Mouse (Mus musculus): ENCODE measurements around the gene Ralgapa2.

Ralgapa2 gene

DNA sequence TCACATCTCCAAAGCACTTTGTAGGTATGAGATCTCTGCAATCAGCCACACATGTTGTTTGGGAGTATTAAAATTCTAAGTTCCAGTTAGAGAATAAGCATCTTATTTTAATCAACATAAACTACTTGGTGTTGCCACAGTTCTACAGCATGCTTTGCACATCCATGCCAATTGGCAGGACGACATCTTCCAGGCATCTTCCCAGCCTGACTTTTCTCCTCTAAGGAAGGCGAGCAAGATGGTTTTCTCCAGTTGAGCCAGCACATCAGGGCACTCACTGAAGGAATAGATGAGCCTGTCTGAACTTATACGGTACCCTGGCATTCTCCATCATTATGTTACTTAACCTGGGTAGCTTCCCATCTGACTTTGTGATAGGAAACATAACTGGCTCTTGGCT lies 83.4 kb downstream of the Ralgapa2 start:
- DNase-seq (ENCODE audit: low spot score in 2 of 2) = no peak

GRCm38 (mm10) chr2:146427380-146427779 lies 84.8 kb downstream of the Ralgapa2 start:
- no peak for DNase-seq (ENCODE audit: low spot score in 2 of 2)

DNA sequence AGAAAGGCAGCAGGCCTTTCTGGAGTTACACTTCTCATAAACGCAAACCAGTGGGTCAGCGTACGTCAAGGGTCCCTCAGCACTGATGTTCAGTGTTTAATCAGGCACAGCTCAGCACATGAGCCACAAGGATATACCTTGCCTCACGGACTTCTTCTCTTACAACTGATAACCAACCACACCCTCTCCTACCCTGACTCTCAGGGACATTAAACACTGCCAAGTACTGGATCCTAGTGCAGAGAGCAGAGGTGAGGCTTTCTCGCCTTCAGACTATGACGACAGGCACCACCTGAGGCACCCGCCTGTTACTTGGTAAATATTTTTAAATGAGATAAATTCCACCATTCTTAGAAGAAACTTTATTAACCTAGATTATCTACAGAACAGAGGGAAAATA lies 85.8 kb downstream of the Ralgapa2 start:
- no peak for DNase-seq (ENCODE audit: low spot score in 2 of 2)

DNA sequence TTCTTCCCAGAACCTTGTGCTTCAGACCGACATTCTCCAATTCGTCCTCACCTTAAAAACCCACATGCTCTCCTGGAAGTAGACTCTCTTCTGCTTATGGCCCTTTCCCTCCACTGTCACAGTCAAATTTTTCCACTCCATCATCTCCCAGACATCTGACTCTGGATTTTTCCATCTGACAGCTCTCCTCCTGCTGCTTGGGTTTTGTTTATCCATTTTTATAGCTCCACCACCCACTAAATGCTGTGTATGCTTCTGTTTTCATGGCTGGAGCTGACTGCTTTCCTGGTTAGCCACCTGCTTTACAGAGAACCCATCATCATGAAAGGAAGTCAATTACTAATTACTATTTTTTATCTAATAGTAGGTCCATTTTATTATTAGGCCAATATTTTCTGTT lies 86.9 kb downstream of the Ralgapa2 start:
- DNase-seq (ENCODE audit: low spot score in 2 of 2) = no peak

- DNase-seq (ENCODE audit: low spot score in 2 of 2) = no peak
Measured at GRCm38 (mm10) chr2:146423710-146424301, 88.3 kb downstream of the Ralgapa2 start.

- no peak for DNase-seq (ENCODE audit: low spot score in 2 of 2)
Measured at GRCm38 (mm10) chr2:146423032-146423691, 89.0 kb downstream of the Ralgapa2 start.

- DNase-seq (ENCODE audit: low spot score in 2 of 2) = no peak
Measured at GRCm38 (mm10) chr2:146416283-146416682, 95.9 kb downstream of the Ralgapa2 start.

DNA sequence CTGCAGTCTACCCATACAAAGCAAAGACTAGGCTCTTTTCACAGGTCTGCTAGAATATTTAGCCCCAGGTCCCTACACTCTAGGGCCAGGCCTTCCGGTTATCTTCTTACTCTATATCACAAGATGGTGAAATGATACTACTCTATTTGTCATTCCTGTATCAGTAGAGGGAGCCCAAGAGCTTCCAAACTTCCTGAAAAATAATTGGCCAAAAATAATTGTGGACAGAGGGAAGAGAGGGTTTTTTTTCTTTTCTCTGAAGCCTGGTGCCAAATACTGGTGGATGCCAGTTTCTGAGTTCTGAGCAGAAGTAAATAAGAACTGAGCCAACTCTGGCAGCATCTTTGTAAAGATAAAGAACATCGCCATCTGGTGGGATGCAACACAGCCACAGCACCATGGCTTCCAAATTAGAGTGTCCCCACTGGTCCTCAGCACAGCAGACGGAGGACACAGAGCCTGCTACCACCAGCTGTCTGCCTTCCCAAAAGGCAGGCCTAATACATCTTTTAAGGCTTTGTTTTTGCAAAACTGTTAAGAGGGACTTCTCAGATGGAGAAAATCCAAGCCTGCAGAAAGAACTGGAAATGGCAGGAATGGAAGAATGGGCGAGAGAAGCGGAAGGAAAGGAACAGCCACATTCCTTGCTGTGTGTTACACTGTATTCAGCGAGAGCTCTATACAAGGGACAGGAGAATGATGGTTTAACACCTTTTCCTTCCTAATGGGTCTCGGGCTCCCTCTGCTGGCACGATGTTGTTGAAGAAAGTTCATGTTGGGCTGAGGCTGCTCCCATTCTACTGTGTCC lies 97.5 kb downstream of the Ralgapa2 start:
- DNase-seq (ENCODE audit: low spot score in 2 of 2) = peak; percentile 60 to 81

DNA sequence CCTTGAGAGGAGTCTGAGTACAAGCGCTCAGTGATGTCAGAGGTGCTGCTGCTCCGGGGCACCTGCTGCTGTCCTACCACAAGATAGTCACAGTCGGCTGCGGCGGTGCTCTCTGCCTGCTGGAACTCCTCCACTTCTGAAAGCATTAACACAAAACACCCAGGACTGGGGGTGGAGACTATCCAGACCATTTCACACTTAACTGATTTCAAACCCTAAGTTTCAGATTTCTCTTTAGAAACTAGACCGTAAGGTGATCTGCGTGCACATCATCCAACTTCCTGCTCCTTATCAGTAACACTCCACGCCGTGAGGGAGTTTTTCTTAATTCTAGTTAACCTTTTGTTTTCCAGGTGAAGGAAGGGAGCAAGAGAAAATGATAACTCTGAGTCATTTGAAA lies 99.4 kb downstream of the Ralgapa2 start:
- DNase-seq (ENCODE audit: low spot score in 2 of 2) = no peak

GRCm38 (mm10) chr2:146411904-146412303 lies 100.2 kb downstream of the Ralgapa2 start:
- no peak for DNase-seq (ENCODE audit: low spot score in 2 of 2)

DNA sequence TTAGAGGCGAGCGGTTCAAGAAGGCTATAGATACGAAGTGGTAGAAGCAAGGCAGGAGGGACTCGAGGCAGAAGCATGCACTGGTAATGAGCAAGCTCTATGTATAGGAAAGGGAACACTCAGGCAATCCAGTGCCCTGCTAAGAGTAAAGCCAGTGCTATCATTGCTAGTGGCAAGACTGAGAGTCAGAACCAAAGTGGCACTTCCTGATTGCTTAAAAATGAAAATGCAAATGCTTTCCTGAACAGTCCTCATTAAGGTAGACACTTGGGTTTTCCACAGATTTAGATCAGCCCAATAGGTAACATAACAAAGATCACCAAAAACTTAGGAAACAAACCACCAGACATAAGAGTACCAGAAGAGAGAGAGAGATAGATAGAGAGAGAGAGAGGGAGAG lies 105.1 kb downstream of the Ralgapa2 start:
- no peak for DNase-seq (ENCODE audit: low spot score in 2 of 2)

DNA sequence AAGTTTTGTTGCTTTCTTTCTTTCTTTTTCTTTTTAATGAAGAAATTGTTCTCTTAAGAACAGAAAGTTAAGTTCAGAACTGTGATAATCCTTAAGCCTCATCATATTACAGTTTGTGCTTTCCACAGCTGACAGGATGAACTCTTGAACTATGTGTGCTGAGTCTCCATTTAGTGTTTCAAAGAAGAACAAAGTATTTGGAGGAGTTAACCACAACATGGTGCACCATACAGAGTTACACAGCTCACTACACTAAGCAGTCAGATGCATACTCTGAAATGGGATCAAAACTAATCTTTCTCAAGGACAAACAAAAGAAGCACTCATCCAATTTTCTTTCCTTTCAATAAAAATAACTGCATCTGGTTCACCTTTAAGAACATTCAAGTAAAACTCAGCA lies 110.6 kb downstream of the Ralgapa2 start:
- no peak for DNase-seq (ENCODE audit: low spot score in 2 of 2)

DNA sequence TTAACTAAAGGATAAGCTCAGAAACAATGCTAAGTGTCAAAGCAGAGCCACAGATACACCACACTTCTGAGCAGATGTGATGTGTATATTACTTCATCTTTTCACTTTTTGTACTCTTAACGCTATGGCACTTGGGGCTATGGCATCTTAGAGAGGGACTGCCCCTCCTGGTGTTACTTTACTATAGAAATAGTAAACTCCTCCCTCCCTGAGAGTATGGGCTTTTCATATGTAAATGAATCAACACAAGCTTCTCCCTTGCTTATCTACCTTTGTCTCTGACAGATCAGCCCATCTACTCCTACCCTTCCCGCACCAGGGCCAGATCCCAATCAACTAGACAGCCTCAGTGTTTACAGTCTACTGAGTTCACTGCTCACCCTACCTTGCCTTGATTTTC lies 111.4 kb downstream of the Ralgapa2 start:
- no peak for DNase-seq (ENCODE audit: low spot score in 2 of 2)

DNA sequence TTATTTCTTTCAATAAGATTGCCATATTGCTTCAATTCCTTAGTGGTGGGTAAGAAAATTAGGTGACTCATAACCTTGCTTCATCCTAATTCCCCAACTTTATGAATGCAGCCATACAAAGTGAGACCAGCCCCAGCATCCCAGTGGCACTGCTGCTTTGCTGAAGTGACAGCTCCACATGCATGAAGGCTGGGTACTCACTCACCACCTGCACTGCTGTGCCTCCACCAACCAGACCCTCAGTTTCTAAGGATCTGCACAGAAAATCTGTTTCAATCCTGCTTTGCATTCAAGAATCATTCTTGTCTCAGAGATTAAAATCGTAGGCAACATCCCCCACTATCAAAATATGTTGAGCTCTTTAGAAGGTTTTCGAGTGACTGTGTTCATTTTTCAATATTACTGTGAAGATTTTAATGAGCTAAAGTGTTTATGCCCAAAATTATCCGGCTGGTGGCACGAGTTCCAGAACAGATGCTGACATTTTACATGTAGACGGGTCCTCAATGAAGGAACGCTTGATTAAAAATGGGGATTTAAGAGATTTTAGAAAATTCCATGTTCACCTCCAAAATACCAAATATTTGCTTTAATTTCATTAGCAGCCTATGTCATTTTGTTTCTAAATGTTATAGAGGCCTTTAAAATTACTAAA lies 113.8 kb downstream of the Ralgapa2 start:
- DNase-seq (ENCODE audit: low spot score in 2 of 2) = no peak

DNA sequence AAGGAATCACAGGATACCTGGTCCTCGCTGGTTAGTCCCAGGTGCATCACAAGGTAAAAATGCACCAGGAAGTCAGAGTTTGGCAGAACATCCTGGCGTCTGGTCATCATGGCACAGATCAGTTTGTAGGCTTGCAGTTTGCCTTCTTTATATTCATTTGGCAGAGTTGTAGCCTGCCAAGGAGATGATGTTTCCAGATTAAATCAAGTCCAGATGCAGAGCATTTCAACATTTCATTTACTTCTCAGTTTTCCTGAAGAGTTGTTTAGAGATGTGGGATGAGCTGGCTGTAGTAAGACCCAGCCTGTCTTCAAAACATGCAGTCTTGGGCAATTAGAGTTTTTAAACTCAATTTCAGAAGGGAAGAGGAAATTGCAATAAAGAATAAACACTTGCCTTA lies 124.9 kb downstream of the Ralgapa2 start:
- DNase-seq (ENCODE audit: low spot score in 2 of 2) = no peak

GRCm38 (mm10) chr2:146384582-146384981 lies 127.6 kb downstream of the Ralgapa2 start:
- DNase-seq (ENCODE audit: low spot score in 2 of 2) = no peak

GRCm38 (mm10) chr2:146376293-146376692 lies 135.9 kb downstream of the Ralgapa2 start:
- no peak for DNase-seq (ENCODE audit: low spot score in 2 of 2)

DNA sequence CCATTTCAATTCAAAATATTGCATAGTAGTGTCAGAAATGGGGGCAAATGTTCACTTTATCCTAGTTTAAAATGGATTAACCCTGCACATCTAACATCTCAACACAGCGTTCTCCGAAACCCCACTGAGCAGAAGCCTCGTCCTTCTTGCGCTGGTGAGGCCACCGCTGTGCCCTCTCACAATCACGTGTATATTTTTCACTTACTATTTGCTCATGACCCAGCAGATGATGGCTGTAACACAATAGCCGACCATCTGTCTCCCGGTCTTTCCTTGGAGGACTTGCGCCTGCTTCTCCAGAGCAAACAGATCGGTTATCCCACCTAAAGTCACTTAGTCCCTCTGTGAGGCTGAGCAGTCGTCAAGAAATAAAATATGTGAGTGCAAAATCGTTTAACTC lies 146.0 kb downstream of the Ralgapa2 start:
- DNase-seq (ENCODE audit: low spot score in 2 of 2) = no peak

GRCm38 (mm10) chr2:146365368-146365983 lies 146.7 kb downstream of the Ralgapa2 start:
- no peak for DNase-seq (ENCODE audit: low spot score in 2 of 2)

GRCm38 (mm10) chr2:146363483-146363882 lies 148.7 kb downstream of the Ralgapa2 start:
- DNase-seq (ENCODE audit: low spot score in 2 of 2) = no peak

DNA sequence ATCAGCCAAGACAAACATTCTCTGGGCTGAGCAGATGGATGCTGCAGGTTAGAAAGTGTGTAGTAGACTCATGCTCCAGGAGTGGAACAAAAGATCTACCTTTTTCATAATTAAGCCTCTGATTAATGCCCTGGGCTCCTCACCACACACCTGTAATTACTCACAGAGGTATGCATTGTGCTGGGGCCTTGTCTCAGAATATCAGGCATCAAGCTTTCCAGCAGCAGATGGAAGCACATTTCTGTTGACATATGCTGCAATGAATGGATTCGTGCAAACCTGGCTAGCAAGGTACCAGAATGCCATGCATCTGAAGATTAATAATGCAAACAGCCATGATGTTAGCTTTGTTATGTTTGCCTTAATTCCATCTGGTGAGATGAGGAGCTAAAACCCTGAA lies 149.2 kb downstream of the Ralgapa2 start:
- DNase-seq (ENCODE audit: low spot score in 2 of 2) = no peak

DNA sequence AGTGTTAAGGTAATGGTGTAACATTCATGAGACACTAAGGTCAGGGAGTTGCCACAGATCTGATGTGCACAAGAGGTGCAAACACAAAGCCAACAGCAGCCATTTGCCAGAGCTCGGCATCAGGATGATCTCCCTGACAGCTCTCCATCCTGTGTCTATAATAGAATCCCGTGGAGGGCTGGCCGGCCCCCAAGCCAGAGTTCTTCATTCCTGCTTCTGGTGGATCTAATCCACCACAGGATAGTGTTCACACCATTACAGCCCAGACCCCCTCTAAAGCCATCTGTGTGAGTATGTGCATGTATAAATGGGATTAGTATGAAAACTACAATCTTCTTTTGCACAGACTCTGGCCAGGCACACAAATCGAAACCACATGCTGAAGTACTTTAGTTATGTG lies 150.2 kb downstream of the Ralgapa2 start:
- no peak for DNase-seq (ENCODE audit: low spot score in 2 of 2)

Data from frontal cortex, postnatal 14 days (tissue).